Mouse (Mus musculus) limb, embryonic 11.5 days (tissue): ENCODE measurements around the gene Heatr3. TPM values are rescaled to one million over a fixed set of nuclear protein-coding genes. Genes with fewer than 3 reads are reported as not detected.

Source experiments
- ATAC-seq: fragments of 200-750 bp; cut with Nextera tagmentation; 2 replicates; pipeline ENCODE4 v1.8.0; 2017; ENCODE audit warnings: low read depth; ENCODE audit not compliant: insufficient number of reproducible peaks, low FRiP score, low TSS enrichment
- DNase-seq: peaks from one replicate; pipeline ENCODE4 v3.0.0-alpha.2; 2015; ENCODE audit warnings: low spot score
- H3K27ac ChIP-seq: fragments of 300-500 bp; sonication (generic); replicated peaks from 2 replicates; pipeline ENCODE4 v1.5.1; 2014; ENCODE audit warnings: low read depth, mild to moderate bottlenecking, low read length
- H3K27me3 ChIP-seq: fragments of 300-500 bp; sonication (generic); 2 replicates; pipeline ENCODE4 v1.6.1; 2014; ENCODE audit warnings: mild to moderate bottlenecking, low read length, mixed read lengths; ENCODE audit not compliant: control insufficient read depth, insufficient read depth
- H3K36me3 ChIP-seq: fragments of 300-500 bp; sonication (generic); 2 replicates; pipeline ENCODE4 v1.6.1; 2014; ENCODE audit warnings: mild to moderate bottlenecking, low read length, moderate library complexity, mixed read lengths; ENCODE audit not compliant: control insufficient read depth, insufficient read depth
- H3K4me1 ChIP-seq: fragments of 300-500 bp; sonication (generic); 2 replicates; pipeline ENCODE4 v1.6.1; 2014; ENCODE audit warnings: low read length, mixed read lengths; ENCODE audit not compliant: control insufficient read depth, insufficient read depth
- H3K4me2 ChIP-seq: fragments of 300-500 bp; sonication (generic); 2 replicates; pipeline ENCODE4 v1.6.1; 2014; ENCODE audit warnings: low read depth, mild to moderate bottlenecking, moderate library complexity; ENCODE audit not compliant: severe bottlenecking
- H3K4me3 ChIP-seq: fragments of 300-500 bp; sonication (generic); 2 replicates; pipeline ENCODE4 v1.5.1; 2014; ENCODE audit warnings: low read depth, low read length
- H3K9ac ChIP-seq: fragments of 300-500 bp; sonication (generic); 2 replicates; pipeline ENCODE4 v1.6.1; 2014; ENCODE audit warnings: mild to moderate bottlenecking, low read length
- H3K9me3 ChIP-seq: fragments of 300-500 bp; sonication (generic); 2 replicates; pipeline ENCODE4 v1.6.1; 2016; ENCODE audit warnings: low read length; ENCODE audit not compliant: control insufficient read depth
- WGBS: fragments of 180-500 bp; shearing (Covaris S2); extraction: QIAGEN DNeasy Blood & Tissue Kit; methylation state at CpG from one replicate; pipeline ENCODE4 v1.1.7; 2014; 5-methylcytosine and 5-hydroxymethylcytosine counted together
- polyA plus RNA-seq: library from polyadenylated mRNA; unstranded; fragments of >200 nt; fragmentation: Nextera tagmentation; extraction: Ambion mirVana; gene quantifications from 2 replicates; pipeline ENCODE4 v1.2.1, GENCODE M21; 2014

Heatr3 gene
- polyA plus RNA-seq = 51.8 and 58.8 TPM in 2 replicates

- H3K36me3 ChIP-seq = peaks cover 8% of the 10 kb centered on the region; the same call in 1 of the 2 replicates
- no peaks in the 10 kb centered on the region for H3K27me3 ChIP-seq
- peak; percentile 98 for DNase-seq
- H3K4me2 ChIP-seq = peak within 1 kb of the TSS; percentile 73
- peak within 1 kb of the TSS; percentile 70 for H3K4me3 ChIP-seq
- H3K27ac ChIP-seq = peak within 1 kb of the TSS; percentile 33; the same call in 1 of the 2 replicates
- peaks cover 6% of the 10 kb centered on the region; the same call in 1 of the 2 replicates for H3K4me1 ChIP-seq
- peak; percentile 96 for ATAC-seq
- H3K9me3 ChIP-seq = no peaks in the 10 kb centered on the region
- WGBS = under 1% methylated on average over 72 of the region's 79 CpGs
- peak within 1 kb of the TSS; percentile 67 for H3K9ac ChIP-seq
These were observed at the start of gene Heatr3 for GRCm38 (mm10) chr8:88137748-88138484. Gene Heatr3, plus strand, starts transcription at chr8:88137855.

- H3K9me3 ChIP-seq = no peaks in the 10 kb centered on the region
- no peaks in the 10 kb centered on the region for H3K4me1 ChIP-seq
- no peak for ATAC-seq
- no peak overlapping the region for H3K9ac ChIP-seq
- no peak for DNase-seq
- H3K27me3 ChIP-seq = no peaks in the 10 kb centered on the region
- no peak overlapping the region for H3K4me3 ChIP-seq
- no peak overlapping the region for H3K4me2 ChIP-seq
- no peaks in the 10 kb centered on the region for H3K36me3 ChIP-seq
- H3K27ac ChIP-seq = no peak overlapping the region
These were observed 49.6 kb upstream of the Heatr3 start for GRCm38 (mm10) chr8:88088006-88088405.

DNA sequence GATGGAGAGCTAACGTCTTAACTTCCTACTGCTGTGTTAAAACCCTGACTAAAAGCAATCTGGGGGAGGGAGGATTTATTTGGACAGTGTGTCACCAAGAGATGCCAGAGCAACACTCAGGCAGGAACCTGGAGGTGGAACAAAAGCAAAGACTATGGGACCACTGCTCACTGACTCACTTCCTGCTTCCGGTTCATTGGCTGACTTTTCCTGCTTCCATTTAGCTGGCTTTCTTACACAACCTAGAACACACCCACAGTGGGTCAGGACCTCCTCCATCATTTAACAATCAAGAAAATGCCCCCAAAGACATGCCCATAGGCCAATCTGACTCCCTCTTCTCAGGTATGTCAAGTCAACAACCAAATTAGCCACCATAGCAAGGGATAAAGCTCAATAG is 46.0 kb upstream of the Heatr3 start:
- 87% methylated on average over 2 of the region's 2 CpGs for WGBS
- no peak overlapping the region for H3K4me3 ChIP-seq
- no peaks in the 10 kb centered on the region for H3K36me3 ChIP-seq
- ATAC-seq (no peak), DNase-seq (no peak)
- peaks cover 4% of the 10 kb centered on the region; the same call in 1 of the 2 replicates for H3K4me1 ChIP-seq
- H3K9me3 ChIP-seq = no peaks in the 10 kb centered on the region
- H3K27ac ChIP-seq = no peak overlapping the region
- no peak overlapping the region for H3K4me2 ChIP-seq
- H3K27me3 ChIP-seq = no peaks in the 10 kb centered on the region
- H3K9ac ChIP-seq = no peak overlapping the region

GRCm38 (mm10) chr8:88093367-88093766 is 44.3 kb upstream of the Heatr3 start:
- H3K4me3 ChIP-seq = no peak overlapping the region
- WGBS = 52% methylated on average over 4 of the region's 4 CpGs
- H3K36me3 ChIP-seq = no peaks in the 10 kb centered on the region
- peaks cover 4% of the 10 kb centered on the region; the same call in 1 of the 2 replicates for H3K4me1 ChIP-seq
- DNase-seq (peak; percentile 30), ATAC-seq (no peak)
- no peak overlapping the region for H3K27ac ChIP-seq
- no peak overlapping the region for H3K9ac ChIP-seq
- H3K27me3 ChIP-seq = no peaks in the 10 kb centered on the region
- no peaks in the 10 kb centered on the region for H3K9me3 ChIP-seq
- H3K4me2 ChIP-seq = no peak overlapping the region

GRCm38 (mm10) chr8:88098856-88099255 is 38.8 kb upstream of the Heatr3 start:
- no peaks in the 10 kb centered on the region for H3K9me3 ChIP-seq
- ATAC-seq (no peak), DNase-seq (no peak)
- no peak overlapping the region for H3K27ac ChIP-seq
- H3K4me1 ChIP-seq = no peaks in the 10 kb centered on the region
- 83% methylated on average over 4 of the region's 4 CpGs for WGBS
- no peak overlapping the region for H3K9ac ChIP-seq
- H3K4me3 ChIP-seq = no peak overlapping the region
- no peaks in the 10 kb centered on the region for H3K36me3 ChIP-seq
- H3K4me2 ChIP-seq = no peak overlapping the region
- H3K27me3 ChIP-seq = no peaks in the 10 kb centered on the region

GRCm38 (mm10) chr8:88099526-88099925 is 38.1 kb upstream of the Heatr3 start:
- no peak overlapping the region for H3K27ac ChIP-seq
- H3K4me3 ChIP-seq = no peak overlapping the region
- H3K27me3 ChIP-seq = no peaks in the 10 kb centered on the region
- WGBS = 0% methylated on average over 1 of the region's 1 CpGs
- ATAC-seq = no peak
- no peaks in the 10 kb centered on the region for H3K36me3 ChIP-seq
- peak; percentile 72 for DNase-seq
- H3K9me3 ChIP-seq = no peaks in the 10 kb centered on the region
- no peak overlapping the region for H3K9ac ChIP-seq
- H3K4me1 ChIP-seq = no peaks in the 10 kb centered on the region
- no peak overlapping the region for H3K4me2 ChIP-seq

DNA sequence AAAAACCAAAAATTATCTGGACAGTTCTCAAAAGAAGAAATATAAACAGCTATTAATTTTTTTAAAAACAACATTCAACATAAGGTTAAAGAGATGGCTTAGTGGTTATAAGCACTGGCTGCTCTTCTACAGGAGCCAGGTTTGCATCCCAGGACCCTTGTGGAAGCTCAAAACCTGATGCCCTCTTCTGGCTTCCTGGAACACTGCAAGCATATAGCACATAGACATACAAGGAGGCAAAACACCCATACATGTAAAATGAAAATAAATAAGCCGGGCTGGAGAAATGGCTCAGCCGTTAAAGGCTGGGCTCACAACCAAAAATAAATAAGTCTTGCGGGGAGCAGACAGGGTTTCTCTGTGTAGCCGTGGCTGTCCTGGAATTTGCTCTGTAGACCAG is 28.4 kb upstream of the Heatr3 start:
- no peak for ATAC-seq
- Histone ChIP-seq H3K9me3 (no peaks in the 10 kb centered on the region), H3K4me3 (no peak overlapping the region), H3K36me3 (no peaks in the 10 kb centered on the region), H3K4me1 (no peaks in the 10 kb centered on the region), H3K9ac (no peak overlapping the region), H3K4me2 (no peak overlapping the region), H3K27ac (no peak overlapping the region), H3K27me3 (no peaks in the 10 kb centered on the region)
- 96% methylated on average over 4 of the region's 4 CpGs for WGBS
- DNase-seq = no peak

GRCm38 (mm10) chr8:88118456-88119036 is 19.1 kb upstream of the Heatr3 start, which contains the start of gene Cnep1r1:
Gene Cnep1r1, plus strand, starts transcription at chr8:88118769.
- ATAC-seq (peak; percentile 98), DNase-seq (peak; percentile 95)
- Histone ChIP-seq H3K4me3 (peak within 1 kb of the TSS; percentile 90), H3K9me3 (no peaks in the 10 kb centered on the region), H3K27me3 (no peaks in the 10 kb centered on the region), H3K36me3 (peaks cover 8% of the 10 kb centered on the region; the same call in 1 of the 2 replicates), H3K9ac (peak within 1 kb of the TSS; percentile 89), H3K4me2 (peak within 1 kb of the TSS; percentile 45), H3K27ac (peak within 1 kb of the TSS; percentile 52; the same call in 1 of the 2 replicates), H3K4me1 (no peaks in the 10 kb centered on the region)
- under 1% methylated on average over 49 of the region's 49 CpGs for WGBS
